8 mouse cellular contexts compared by ENCODE assay signal in the genomic region with DNA sequence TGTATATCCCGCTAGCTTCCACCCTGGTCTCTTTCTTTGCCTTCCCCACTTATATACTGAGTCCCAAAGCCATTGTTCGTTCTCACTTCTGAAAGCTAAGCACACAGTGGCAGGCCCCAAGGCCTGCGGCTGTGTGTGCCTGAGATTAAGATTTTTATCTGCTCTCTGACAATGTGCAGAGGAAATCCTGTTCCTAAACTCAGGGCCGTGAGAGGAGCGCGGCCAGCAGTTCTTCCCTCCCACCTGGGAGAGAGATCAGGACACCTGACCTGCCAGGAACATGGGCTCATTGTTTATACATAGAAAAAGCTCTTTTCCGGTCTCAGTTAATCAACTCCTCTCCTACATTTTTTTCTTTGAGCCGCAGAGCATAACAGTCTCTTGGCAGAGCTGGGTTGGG. TPM values are rescaled to one million over a fixed set of nuclear protein-coding genes. Genes with fewer than 3 reads are reported as not detected.
DNase-seq lines count a peak whose midpoint lies in the region; ATAC-seq and TF ChIP-seq lines count a peak whose summit lies in the region.

No protein-coding gene starts in this region.

- no peak overlapping the region for H3K4me3 ChIP-seq in G1E (ENCODE audit: low read depth, low read length)
- H3K4me3 ChIP-seq in embryonic facial prominence, embryonic 11.5 days (ENCODE audit: low read depth, low read length) = no peak overlapping the region
- no peak overlapping the region for H3K4me3 ChIP-seq in intestine, embryonic 16.5 days (ENCODE audit: low read length)

- no peak overlapping the region for H3K4me2 ChIP-seq in embryonic facial prominence, embryonic 11.5 days (ENCODE audit: low read depth, low read length)
- H3K4me2 ChIP-seq in intestine, embryonic 16.5 days (ENCODE audit: low read depth, low read length) = no peak overlapping the region

- no peaks in the 10 kb centered on the region for H3K36me3 ChIP-seq in G1E (replicated peaks)
- H3K36me3 ChIP-seq in embryonic facial prominence, embryonic 11.5 days (replicated peaks; ENCODE audit: control insufficient read depth, insufficient read depth, low read depth, low read length) = no peaks in the 10 kb centered on the region
- H3K36me3 ChIP-seq in intestine, embryonic 16.5 days (ENCODE audit: control insufficient read depth, insufficient read depth, low read length) = no peaks in the 10 kb centered on the region

- H3K4me1 ChIP-seq in G1E (ENCODE audit: insufficient read depth, low read depth, low read length) = peaks cover 36% of the 10 kb centered on the region
- peaks cover 15% of the 10 kb centered on the region for H3K4me1 ChIP-seq in embryonic facial prominence, embryonic 11.5 days (ENCODE audit: control insufficient read depth, insufficient read depth, low read length)
- peaks cover 6% of the 10 kb centered on the region; the same call in 1 of the 2 replicates for H3K4me1 ChIP-seq in intestine, embryonic 16.5 days (ENCODE audit: control insufficient read depth, insufficient read depth, low read length)

- no peak for DNase-seq in G1E (ENCODE audit: low spot score)
- peak; percentile 51 for DNase-seq in embryonic facial prominence, embryonic 11.5 days (ENCODE audit: low spot score)
- peak; percentile 41 for DNase-seq in lung, postnatal 14 days
- DNase-seq in cerebellum, adult 8-10 months = no peak
- DNase-seq in cerebellum, postnatal 10 days = no peak
- no peak for DNase-seq in spleen, postnatal 4 days (ENCODE audit: low spot score in 2 of 2)
- no peak for DNase-seq in cerebellum, adult 9-11 months

- H3K27me3 ChIP-seq in G1E (ENCODE audit: insufficient read depth, low read length) = 0 out of 2 replicates have a peak, but pooled peaks cover 4% of the 10 kb centered on the region
- no peaks in the 10 kb centered on the region for H3K27me3 ChIP-seq in embryonic facial prominence, embryonic 11.5 days (ENCODE audit: control insufficient read depth, insufficient read depth, low read length)
- no peaks in the 10 kb centered on the region for H3K27me3 ChIP-seq in intestine, embryonic 16.5 days (replicated peaks; ENCODE audit: control insufficient read depth, insufficient read depth, low read length)

- peaks cover 18% of the 10 kb centered on the region for H3K9me3 ChIP-seq in G1E (replicated peaks)
- H3K9me3 ChIP-seq in embryonic facial prominence, embryonic 11.5 days (replicated peaks; ENCODE audit: control insufficient read depth, low read length) = no peaks in the 10 kb centered on the region
- no peaks in the 10 kb centered on the region for H3K9me3 ChIP-seq in intestine, embryonic 16.5 days (ENCODE audit: control insufficient read depth, low read length)

- 0 out of 2 replicates have a peak overlapping the region, but pooled peaks have one; percentile 13 for H3K27ac ChIP-seq in embryonic facial prominence, embryonic 11.5 days (replicated peaks; ENCODE audit: low read depth, low read length)
- 0 out of 2 replicates have a peak overlapping the region, but pooled peaks have one; percentile 47 for H3K27ac ChIP-seq in intestine, embryonic 16.5 days (ENCODE audit: low read length)

- whole genome bisulfite sequencing in embryonic facial prominence, embryonic 11.5 days = 36% methylated on average over 8 of the region's 8 CpGs
- 31% methylated on average over 8 of the region's 8 CpGs for WGBS in intestine, embryonic 16.5 days

- TF ChIP-seq CTCF in G1E (IDR thresholded peaks at IDR 0.05; ENCODE audit: low read depth, low read length) = no peak

- no peak overlapping the region; the same call in 1 of the 2 replicates for H3K9ac ChIP-seq in embryonic facial prominence, embryonic 11.5 days (replicated peaks; ENCODE audit: low read length)
- no peak overlapping the region for H3K9ac ChIP-seq in intestine, embryonic 16.5 days (ENCODE audit: low read depth, low read length)

- ATAC-seq in G1E (ENCODE audit: extremely low read depth, insufficient number of reproducible peaks, low FRiP score, poor library complexity, severe bottlenecking) = peak; percentile 66
- ATAC-seq in embryonic facial prominence, embryonic 11.5 days (replicated peaks; ENCODE audit: insufficient number of reproducible peaks, low FRiP score, low TSS enrichment, low read depth) = no peak; the same call in 1 of the 2 replicates
- ATAC-seq in intestine, embryonic 16.5 days = peak; percentile 53

RNA-seq across cellular contexts. Expression of gene Fli1, which starts 36.5 kb away (rescaled TPM):
- total RNA-seq in G1E (2014; fragmentation: Nextera tagmentation) (4.9 and 5.8 TPM in 2 replicates), G1E (2017) (24.2 and 27.0 TPM in 2 replicates)
- polyA plus RNA-seq in G1E (2012) = 2.5 and 3.4 TPM in 2 replicates
- 42.1 and 48.0 TPM in 2 replicates for polyA plus RNA-seq in embryonic facial prominence, embryonic 11.5 days (2014; fragmentation: Nextera tagmentation; extraction: Ambion mirVana)
- polyA plus RNA-seq in intestine, embryonic 16.5 days (2015; fragmentation: Nextera tagmentation; extraction: Ambion mirVana) = 10.1 and 10.3 TPM in 2 replicates

Comparison
In these comparisons a context has a peak if more than half of its experiments do, and no peak if none do; other contexts are left out.
1. DNase-seq: peak in embryonic facial prominence, embryonic 11.5 days (single experiment) and lung, postnatal 14 days (single experiment); none in G1E (single experiment), cerebellum, adult 8-10 months (single experiment), cerebellum, postnatal 10 days (0 of 2), spleen, postnatal 4 days (0 of 2) and cerebellum, adult 9-11 months (single experiment).